Mouse (Mus musculus) limb, embryonic 13.5 days (tissue): ENCODE data around the gene Heca. TPM values are rescaled to one million over a fixed set of nuclear protein-coding genes. Genes with fewer than 3 reads are reported as not detected.
"Not testable (repeated sequence)": the region's sequence is repeated elsewhere in the genome, so short reads cannot be mapped to it uniquely, and the experiment has no call there.

ENCODE experiments used
- ATAC-seq: fragments of 200-750 bp; cut with Nextera tagmentation; 2 replicates; pipeline ENCODE4 v1.8.0; 2017; ENCODE audit warnings: low read depth, moderate number of reproducible peaks, moderate TSS enrichment; ENCODE audit not compliant: low FRiP score
- H3K27ac ChIP-seq: fragments of 300-500 bp; sonication (generic); 2 replicates; pipeline ENCODE4 v1.5.1; 2015; ENCODE audit warnings: inconsistent platforms, mild to moderate bottlenecking, moderate library complexity
- H3K27me3 ChIP-seq: fragments of 300-500 bp; sonication (generic); 2 replicates; pipeline ENCODE4 v1.6.1; 2015; ENCODE audit warnings: mild to moderate bottlenecking, inconsistent platforms
- H3K36me3 ChIP-seq: fragments of 300-500 bp; sonication (generic); 2 replicates; pipeline ENCODE4 v1.6.1; 2015; ENCODE audit warnings: inconsistent platforms, mild to moderate bottlenecking, moderate library complexity
- H3K4me1 ChIP-seq: fragments of 300-500 bp; sonication (generic); 2 replicates; pipeline ENCODE4 v1.6.1; 2015; ENCODE audit warnings: inconsistent platforms
- H3K4me2 ChIP-seq: fragments of 300-500 bp; sonication (generic); replicated peaks from 2 replicates; pipeline ENCODE4 v1.6.1; 2015; ENCODE audit warnings: inconsistent platforms, mild to moderate bottlenecking, moderate library complexity
- H3K4me3 ChIP-seq: fragments of 300-500 bp; sonication (generic); 2 replicates; pipeline ENCODE4 v1.5.1; 2015; ENCODE audit warnings: moderate library complexity, mild to moderate bottlenecking, inconsistent platforms
- H3K9ac ChIP-seq: fragments of 300-500 bp; sonication (generic); 2 replicates; pipeline ENCODE4 v1.6.1; 2015; ENCODE audit warnings: mild to moderate bottlenecking, inconsistent platforms
- H3K9me3 ChIP-seq: fragments of 300-500 bp; sonication (generic); 2 replicates; pipeline ENCODE4 v1.6.1; 2016; ENCODE audit warnings: inconsistent platforms
- WGBS: fragments of 180-500 bp; shearing (Covaris S2); methylation state at CpG from one replicate; pipeline ENCODE4 v1.1.7; 2015; 5-methylcytosine and 5-hydroxymethylcytosine counted together
- polyA plus RNA-seq: library from polyadenylated mRNA; unstranded; fragments of >200 nt; fragmentation: Nextera tagmentation; extraction: Ambion mirVana; gene quantifications from 2 replicates; pipeline ENCODE4 v1.2.1, GENCODE M21; 2015

Gene Heca
- polyA plus RNA-seq, 1 experiment from 2014 or later, result 6.3 TPM

DNA sequence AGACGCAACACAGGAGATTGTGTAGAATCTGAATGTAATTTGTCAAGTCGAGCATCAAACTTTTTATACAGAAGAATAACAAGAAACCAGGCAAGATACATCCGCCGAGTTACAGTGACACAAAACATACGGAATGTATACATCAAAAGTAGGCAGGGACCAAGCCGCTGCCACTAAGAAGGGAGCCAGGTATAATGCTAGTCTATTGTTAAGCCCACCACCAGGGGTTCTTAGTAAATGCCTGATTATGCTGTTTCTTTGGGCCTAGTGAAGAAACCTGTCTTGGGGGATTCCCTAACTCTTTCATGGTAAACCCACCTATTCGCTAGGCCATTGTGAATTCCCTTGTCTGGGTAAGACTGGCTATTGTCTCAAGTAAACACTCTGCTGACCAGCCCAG lies 127.4 kb downstream of the Heca start:
- 93% methylated on average over 7 of the region's 7 CpGs for WGBS
- not testable (repeated sequence) for ATAC-seq

More for the DNA sequence above, 127.4 kb downstream of the Heca start:
- H3K27ac ChIP-seq, H3K36me3 ChIP-seq, H3K9me3 ChIP-seq, H3K9ac ChIP-seq, H3K4me1 ChIP-seq, H3K27me3 ChIP-seq, H3K4me2 ChIP-seq, H3K4me3 ChIP-seq: not testable (repeated sequence)

Other genes with a start within 250 kb of the Heca start
- 37.3 and 40.6 TPM in 2 replicates for gene Cited2, start 224.8 kb downstream of the Heca start, polyA plus RNA-seq
- 3.8 and 4.5 TPM in 2 replicates for gene Txlnb, start 151.8 kb downstream of the Heca start, polyA plus RNA-seq
- gene Abracl, start 75.2 kb upstream of the Heca start, polyA plus RNA-seq, result 151 TPM in 2 replicates
- 18.8 and 22.2 TPM in 2 replicates for gene Reps1, start 107.8 kb upstream of the Heca start, polyA plus RNA-seq